Mouse (Mus musculus) lung, postnatal 0 days (tissue): Measurements from ENCODE around the gene Gys1. TPM values are rescaled to one million over a fixed set of nuclear protein-coding genes. Genes with fewer than 3 reads are reported as not detected.

Source experiments
- ATAC-seq: fragments of 200-750 bp; cut with Nextera tagmentation; 2 replicates; pipeline ENCODE4 v1.8.0; 2017; ENCODE audit warnings: moderate library complexity
- DNase-seq: peaks from one replicate; pipeline ENCODE4 v3.0.0-alpha.2; 2016; ENCODE audit warnings: low spot score
- H3K27ac ChIP-seq: fragments of 300-500 bp; sonication (generic); 2 replicates; pipeline ENCODE4 v1.5.1; 2014; ENCODE audit warnings: antibody characterized with exemption, mild to moderate bottlenecking, low read length, mixed read lengths
- H3K27me3 ChIP-seq: fragments of 300-500 bp; sonication (generic); replicated peaks from 2 replicates; pipeline ENCODE4 v1.6.1; 2014; ENCODE audit warnings: low read length, mixed read lengths; ENCODE audit not compliant: insufficient read depth
- H3K36me3 ChIP-seq: fragments of 300-500 bp; sonication (generic); 2 replicates; pipeline ENCODE4 v1.6.1; 2014; ENCODE audit warnings: low read length, mixed read lengths; ENCODE audit not compliant: insufficient read depth
- H3K4me1 ChIP-seq: fragments of 300-500 bp; sonication (generic); 2 replicates; pipeline ENCODE4 v1.6.1; 2014; ENCODE audit warnings: antibody characterized with exemption, low read depth, low read length, mixed read lengths; ENCODE audit not compliant: insufficient read depth
- H3K4me2 ChIP-seq: fragments of 300-500 bp; sonication (generic); replicated peaks from 2 replicates; pipeline ENCODE4 v1.6.1; 2014; ENCODE audit warnings: low read depth, mild to moderate bottlenecking, low read length, moderate library complexity, mixed read lengths
- H3K4me3 ChIP-seq: fragments of 300-500 bp; sonication (generic); 2 replicates; pipeline ENCODE4 v1.5.1; 2014; ENCODE audit warnings: low read depth, low read length
- H3K9ac ChIP-seq: fragments of 300-500 bp; sonication (generic); replicated peaks from 2 replicates; pipeline ENCODE4 v1.6.1; 2014; ENCODE audit warnings: low read depth, mild to moderate bottlenecking
- H3K9me3 ChIP-seq: fragments of 300-500 bp; sonication (generic); 2 replicates; pipeline ENCODE4 v1.6.1; 2016; ENCODE audit warnings: low read length, mixed read lengths
- CTCF ChIP-seq: IDR thresholded peaks from 2 replicates; pipeline ENCODE4 v1.5.1; 2016; ENCODE audit warnings: antibody characterized with exemption, mild to moderate bottlenecking
- EP300 ChIP-seq: IDR thresholded peaks from 2 replicates; pipeline ENCODE4 v1.6.1; 2016; ENCODE audit warnings: antibody characterized with exemption, mild to moderate bottlenecking, control low read depth
- WGBS: fragments of 180-500 bp; shearing (Covaris S2); extraction: QIAGEN DNeasy Blood & Tissue Kit; methylation state at CpG from one replicate; pipeline ENCODE4 v1.1.7; 2014; 5-methylcytosine and 5-hydroxymethylcytosine counted together
- polyA plus RNA-seq: library from polyadenylated mRNA; unstranded; fragments of >200 nt; fragmentation: Nextera tagmentation; extraction: Ambion mirVana; gene quantifications from 2 replicates; pipeline ENCODE4 v1.2.1, GENCODE M21; 2015

Gene Gys1
- polyA plus RNA-seq, 1 experiment from 2014 or later: 19.2 TPM

DNA sequence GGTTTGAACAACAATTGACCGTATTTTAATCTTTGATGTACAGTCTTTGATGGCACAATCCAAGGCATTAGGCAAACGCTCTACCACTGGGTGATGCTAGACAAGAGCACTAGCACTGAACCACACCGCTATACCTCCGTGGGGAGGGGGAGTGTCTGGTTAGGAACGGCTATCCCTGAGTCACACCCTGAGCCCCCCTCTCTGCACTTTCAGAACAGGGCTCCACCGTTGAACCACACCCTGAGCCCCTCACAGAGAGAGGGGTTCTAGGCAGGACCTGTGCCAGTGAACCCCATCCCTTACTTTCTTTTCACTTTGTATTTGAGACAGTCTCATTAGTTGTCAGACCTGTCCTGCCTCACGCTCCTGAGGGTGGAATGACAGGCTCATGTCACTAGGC lies 26.3 kb upstream of the Gys1 start:
- Histone ChIP-seq H3K4me1 (peaks cover 5% of the 10 kb centered on the region; the same call in 1 of the 2 replicates), H3K27ac (no peak overlapping the region), H3K4me2 (no peak overlapping the region), H3K9me3 (no peaks in the 10 kb centered on the region), H3K27me3 (peaks cover 35% of the 10 kb centered on the region), H3K4me3 (no peak overlapping the region), H3K9ac (no peak overlapping the region), H3K36me3 (no peaks in the 10 kb centered on the region)
- no peak for ATAC-seq
- no peak for TF ChIP-seq EP300
- TF ChIP-seq CTCF: no peak
- 69% methylated on average over 7 of the region's 7 CpGs for WGBS
- DNase-seq: no peak

DNA sequence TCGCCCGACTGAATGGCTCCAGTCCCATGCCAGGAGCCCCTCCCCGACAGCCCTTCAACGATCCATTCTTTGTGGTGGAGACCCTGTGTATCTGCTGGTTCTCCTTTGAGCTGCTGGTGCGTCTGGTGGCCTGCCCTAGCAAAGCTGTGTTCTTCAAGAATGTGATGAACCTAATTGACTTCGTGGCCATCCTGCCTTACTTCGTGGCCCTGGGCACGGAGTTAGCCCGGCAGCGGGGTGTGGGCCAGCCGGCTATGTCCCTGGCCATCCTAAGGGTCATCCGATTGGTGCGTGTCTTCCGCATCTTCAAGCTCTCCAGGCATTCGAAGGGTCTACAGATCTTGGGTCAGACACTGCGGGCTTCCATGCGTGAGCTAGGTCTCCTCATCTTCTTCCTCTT lies 25.7 kb upstream of the Gys1 start:
- H3K9me3 ChIP-seq: no peaks in the 10 kb centered on the region
- H3K4me3 ChIP-seq: no peak overlapping the region
- peaks cover 5% of the 10 kb centered on the region; the same call in 1 of the 2 replicates for H3K4me1 ChIP-seq
- WGBS: 87% methylated on average over 17 of the region's 17 CpGs
- no peak for DNase-seq
- H3K27ac ChIP-seq: no peak overlapping the region
- no peaks in the 10 kb centered on the region for H3K36me3 ChIP-seq
- no peak overlapping the region for H3K4me2 ChIP-seq
- no peak overlapping the region for H3K9ac ChIP-seq
- H3K27me3 ChIP-seq: peaks cover 41% of the 10 kb centered on the region
- no peak for TF ChIP-seq EP300
- TF ChIP-seq CTCF: no peak
- no peak for ATAC-seq

DNA sequence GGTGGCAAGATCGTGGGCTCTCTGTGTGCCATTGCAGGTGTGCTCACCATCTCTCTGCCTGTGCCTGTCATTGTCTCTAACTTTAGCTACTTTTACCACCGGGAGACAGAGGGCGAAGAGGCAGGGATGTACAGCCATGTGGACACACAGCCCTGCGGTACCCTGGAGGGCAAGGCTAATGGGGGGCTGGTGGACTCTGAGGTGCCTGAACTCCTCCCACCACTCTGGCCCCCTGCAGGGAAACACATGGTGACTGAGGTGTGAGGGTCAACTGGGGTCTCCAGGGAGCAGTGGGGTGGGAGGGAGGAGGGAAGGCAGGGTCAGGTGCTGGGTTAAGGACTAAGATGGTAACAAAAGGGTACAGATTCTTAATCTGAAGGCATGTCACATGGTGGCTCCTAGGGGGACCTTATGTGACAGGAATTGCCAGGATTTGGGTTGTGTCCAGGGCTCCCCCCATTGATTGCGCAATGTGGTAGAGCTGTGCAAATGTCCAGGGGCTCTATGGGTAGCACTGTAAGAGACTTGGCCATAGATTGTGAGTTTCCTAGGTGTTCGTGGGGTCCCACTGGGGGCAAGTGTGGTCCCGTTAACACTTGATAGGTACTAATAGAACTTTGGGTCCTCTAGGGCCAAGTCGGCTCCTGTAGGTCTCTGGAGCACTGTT lies 25.0 kb upstream of the Gys1 start:
- ATAC-seq: no peak
- Histone ChIP-seq H3K27me3 (peaks cover 48% of the 10 kb centered on the region), H3K9ac (no peak overlapping the region), H3K27ac (no peak overlapping the region), H3K4me2 (no peak overlapping the region), H3K36me3 (no peaks in the 10 kb centered on the region), H3K4me1 (peaks cover 5% of the 10 kb centered on the region; the same call in 1 of the 2 replicates), H3K9me3 (no peaks in the 10 kb centered on the region), H3K4me3 (no peak overlapping the region)
- no peak for DNase-seq
- TF ChIP-seq EP300: no peak
- no peak for TF ChIP-seq CTCF
- 84% methylated on average over 8 of the region's 8 CpGs for WGBS

DNA sequence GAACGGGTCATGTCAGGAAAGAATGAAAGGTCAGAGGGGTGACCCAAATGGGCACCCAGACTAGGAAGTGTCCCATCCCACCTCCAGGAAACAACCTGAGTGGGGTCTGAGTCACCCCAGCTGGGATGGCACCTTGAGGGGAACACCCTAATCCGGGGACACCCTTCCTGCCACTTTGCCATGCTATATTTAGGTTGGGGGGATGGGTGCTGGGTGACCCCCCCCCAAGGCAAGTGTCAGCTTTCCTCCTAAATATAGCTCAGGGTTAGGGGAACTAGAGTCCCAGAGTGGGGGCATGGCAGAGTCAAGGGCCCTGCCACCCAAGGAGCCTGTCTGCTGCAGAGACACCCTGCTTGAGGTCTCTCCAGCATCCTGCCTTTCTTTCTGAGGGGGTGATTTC lies 22.2 kb upstream of the Gys1 start:
- peaks cover 48% of the 10 kb centered on the region for H3K27me3 ChIP-seq

DNA sequence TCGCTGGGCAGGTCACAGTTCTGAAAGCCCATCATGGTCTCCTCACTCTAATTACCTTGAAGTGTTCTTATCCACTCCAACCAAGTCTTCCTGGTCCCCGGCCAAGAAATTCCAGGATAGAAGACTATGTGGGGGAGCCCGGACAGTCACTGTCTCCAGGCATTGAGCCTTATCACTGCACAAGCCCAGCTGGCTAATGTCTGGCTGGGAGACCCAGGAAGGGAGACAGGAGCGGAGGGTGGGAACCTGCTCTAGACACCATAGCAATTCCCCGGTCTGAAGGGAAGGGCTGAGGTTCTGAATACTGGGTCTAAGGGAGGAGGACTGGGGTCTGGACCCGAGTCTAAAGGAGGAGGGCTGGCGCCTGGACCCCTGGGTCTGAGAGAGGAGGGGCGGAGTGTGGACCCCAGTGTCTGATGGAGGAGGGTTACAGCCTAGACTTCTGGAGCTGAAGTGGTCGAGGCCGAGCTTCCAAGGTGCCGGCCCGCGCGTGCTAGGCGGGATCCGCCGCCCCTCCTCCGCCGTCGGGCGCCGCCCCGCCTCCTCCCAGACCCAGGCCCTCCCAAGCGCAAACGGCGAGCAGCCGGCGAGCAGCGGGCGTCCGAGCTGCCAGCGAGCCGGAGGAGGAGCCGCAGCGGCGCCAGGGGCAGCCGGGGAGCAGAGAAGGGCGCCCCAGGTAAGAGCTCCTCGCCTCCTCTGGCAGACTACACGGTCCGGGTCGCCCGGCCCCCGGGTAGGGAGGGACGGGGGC lies 21.4 kb upstream of the Gys1 start, which contains the start of gene Ntf5:
TSS of gene Ntf5 (plus strand) at position 583 of the 751 bp plus-strand sequence.
- H3K9ac ChIP-seq: peak within 1 kb of the TSS; percentile 29; the same call in 1 of the 2 replicates
- peak within 1 kb of the TSS; percentile 47; the same call in 1 of the 2 replicates for H3K27ac ChIP-seq
- H3K4me3 ChIP-seq: peak within 1 kb of the TSS; percentile 45
- ATAC-seq (peak; percentile 58), DNase-seq (peak; percentile 58)
- no peaks in the 10 kb centered on the region for H3K9me3 ChIP-seq
- 4% methylated on average over 26 of the region's 45 CpGs for WGBS
- H3K36me3 ChIP-seq: no peaks in the 10 kb centered on the region
- H3K4me1 ChIP-seq: no peaks in the 10 kb centered on the region; the same call in 1 of the 2 replicates
- H3K4me2 ChIP-seq: peak within 1 kb of the TSS; percentile 91
- TF ChIP-seq CTCF (no peak), EP300 (no peak)
- H3K27me3 ChIP-seq: peaks cover 39% of the 10 kb centered on the region

More for the DNA sequence above, 22.2 kb upstream of the Gys1 start:
- DNase-seq: no peak
- TF ChIP-seq EP300 (no peak), CTCF (no peak)
- no peak for ATAC-seq
- H3K4me3 ChIP-seq: no peak overlapping the region
- H3K36me3 ChIP-seq: no peaks in the 10 kb centered on the region
- no peaks in the 10 kb centered on the region for H3K9me3 ChIP-seq
- no peak overlapping the region for H3K9ac ChIP-seq
- no peak overlapping the region for H3K27ac ChIP-seq
- WGBS: 71% methylated on average over 2 of the region's 2 CpGs
- no peak overlapping the region for H3K4me2 ChIP-seq
- no peaks in the 10 kb centered on the region; the same call in 1 of the 2 replicates for H3K4me1 ChIP-seq
